ENCODE assay signal across 11 mouse cellular contexts in the genomic region with DNA sequence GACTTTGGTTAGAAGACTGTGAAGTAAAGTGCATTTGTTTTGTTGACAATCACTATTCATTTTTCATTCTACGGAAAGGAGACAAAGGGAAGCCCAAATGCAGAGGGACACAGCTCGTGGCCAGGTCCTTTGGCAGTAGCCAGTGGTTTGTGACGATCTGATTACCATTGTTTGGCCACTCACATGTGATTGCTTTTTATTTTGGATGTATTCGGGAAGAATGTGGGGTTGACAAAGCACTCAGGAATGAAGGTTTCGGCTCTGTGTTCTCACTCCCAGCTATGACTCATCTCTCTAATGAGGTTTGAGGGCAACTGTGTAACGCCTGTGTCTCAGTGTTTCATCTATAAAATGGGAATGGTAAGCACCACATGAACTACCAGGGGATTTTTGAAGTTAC.
DNase-seq lines count a peak whose midpoint lies in the region; ATAC-seq lines count a peak whose summit lies in the region.
"Had no signal": no experiment of that assay in that cellular context is flagged by ENCODE, and none has a peak within 500 bp of the region (broad histone marks: within the 10 kb centered on the region; RNA-seq: fewer than 3 reads in every experiment).

No protein-coding gene starts in this region.

- no peaks in the 10 kb centered on the region for H3K36me3 ChIP-seq in kidney, embryonic 16.5 days (ENCODE audit: insufficient read depth, low read length)
- H3K36me3 ChIP-seq in heart, embryonic 10.5 days: no peaks in the 10 kb centered on the region
- no peaks in the 10 kb centered on the region for H3K36me3 ChIP-seq in midbrain, embryonic 15.5 days (replicated peaks)
- H3K36me3 ChIP-seq: embryonic facial prominence, embryonic 13.5 days; lung, embryonic 15.5 days had no signal

- H3K27me3 ChIP-seq in kidney, embryonic 16.5 days (ENCODE audit: insufficient read depth, low read length): no peaks in the 10 kb centered on the region
- H3K27me3 ChIP-seq in heart, embryonic 10.5 days (ENCODE audit: insufficient read depth, poor library complexity, severe bottlenecking): 0 out of 2 replicates have a peak, but pooled peaks cover 3% of the 10 kb centered on the region
- H3K27me3 ChIP-seq in midbrain, embryonic 15.5 days (replicated peaks): no peaks in the 10 kb centered on the region
- H3K27me3 ChIP-seq: embryonic facial prominence, embryonic 13.5 days; lung, embryonic 15.5 days had no signal

- peaks cover 5% of the 10 kb centered on the region; the same call in 1 of the 2 replicates for H3K4me1 ChIP-seq in kidney, embryonic 16.5 days (ENCODE audit: insufficient read depth, low read length)
- H3K4me1 ChIP-seq in heart, embryonic 10.5 days: peaks cover 11% of the 10 kb centered on the region
- no peaks in the 10 kb centered on the region for H3K4me1 ChIP-seq in midbrain, embryonic 15.5 days

- no peaks in the 10 kb centered on the region for H3K9me3 ChIP-seq in kidney, embryonic 16.5 days (ENCODE audit: low read length)
- no peaks in the 10 kb centered on the region for H3K9me3 ChIP-seq in heart, embryonic 10.5 days
- H3K9me3 ChIP-seq in midbrain, embryonic 15.5 days: no peaks in the 10 kb centered on the region
- H3K9me3 ChIP-seq: embryonic facial prominence, embryonic 13.5 days; lung, embryonic 15.5 days had no signal

- no peak overlapping the region for H3K27ac ChIP-seq in kidney, embryonic 16.5 days (ENCODE audit: low read length)
- H3K27ac ChIP-seq in heart, embryonic 10.5 days: peak overlapping the region; percentile 29; the same call in 1 of the 2 replicates
- no peak overlapping the region for H3K27ac ChIP-seq in midbrain, embryonic 15.5 days
- H3K27ac ChIP-seq: embryonic facial prominence, embryonic 13.5 days; hindbrain, embryonic 14.5 days; lung, embryonic 15.5 days had no signal

- peak; percentile 24 for DNase-seq in kidney, postnatal 14 days
- peak; percentile 4 for DNase-seq in adipocyte (ENCODE audit: low spot score)
- no peak for DNase-seq in heart, embryonic 10.5 days (ENCODE audit: low spot score)
- DNase-seq in lung, postnatal 25 days (ENCODE audit: low spot score): peak; percentile 25
- DNase-seq: cerebellum, adult 2 months had no signal

- H3K4me2 ChIP-seq in kidney, embryonic 16.5 days (replicated peaks; ENCODE audit: low read depth, low read length): no peak overlapping the region
- no peak overlapping the region for H3K4me2 ChIP-seq in midbrain, embryonic 15.5 days
- H3K4me2 ChIP-seq: embryonic facial prominence, embryonic 13.5 days; lung, embryonic 15.5 days had no signal

- no peak overlapping the region for H3K9ac ChIP-seq in kidney, embryonic 16.5 days (replicated peaks; ENCODE audit: low read length)
- no peak overlapping the region for H3K9ac ChIP-seq in midbrain, embryonic 15.5 days
- H3K9ac ChIP-seq: embryonic facial prominence, embryonic 13.5 days; hindbrain, embryonic 14.5 days; lung, embryonic 15.5 days had no signal

- no peak overlapping the region for H3K4me3 ChIP-seq in kidney, embryonic 16.5 days (ENCODE audit: low read length)
- H3K4me3 ChIP-seq in heart, embryonic 10.5 days: no peak overlapping the region
- H3K4me3 ChIP-seq in midbrain, embryonic 15.5 days: no peak overlapping the region
- H3K4me3 ChIP-seq: embryonic facial prominence, embryonic 13.5 days; lung, embryonic 15.5 days had no signal

- ATAC-seq in kidney, embryonic 16.5 days (ENCODE audit: low FRiP score, low TSS enrichment): no peak
- ATAC-seq in frontal cortex, adult (ENCODE audit: low TSS enrichment): no peak
- no peak for ATAC-seq in midbrain, embryonic 15.5 days (replicated peaks)

- 52% methylated on average over 6 of the region's 6 CpGs for WGBS in kidney, embryonic 16.5 days
- WGBS in heart, embryonic 10.5 days: 40% methylated on average over 6 of the region's 6 CpGs
- WGBS in midbrain, embryonic 15.5 days: 52% methylated on average over 6 of the region's 6 CpGs
